Mouse (Mus musculus) testis, adult 2 months (tissue): ENCODE results near the gene Snx12. TPM values are rescaled to one million over a fixed set of nuclear protein-coding genes. Genes with fewer than 3 reads are reported as not detected.
"Not testable (repeated sequence)": the region's sequence is repeated elsewhere in the genome, so short reads cannot be mapped to it uniquely, and the experiment has no call there.

Experiments used
- H3K27ac ChIP-seq: fragments of 200-500 bp; 2 replicates; pipeline ENCODE4 v1.5.1; 2012; ENCODE audit warnings: low read depth, low read length; ENCODE audit not compliant: control insufficient read depth, insufficient read depth
- H3K27me3 ChIP-seq: fragments of 200-500 bp; 2 replicates; pipeline ENCODE4 v1.6.1; 2012; ENCODE audit warnings: mild to moderate bottlenecking, low read length, moderate library complexity; ENCODE audit not compliant: control insufficient read depth, insufficient read depth
- H3K36me3 ChIP-seq: fragments of 200-500 bp; 2 replicates; pipeline ENCODE4 v1.6.1; 2012; ENCODE audit warnings: mild to moderate bottlenecking, low read length; ENCODE audit not compliant: control insufficient read depth, insufficient read depth
- H3K4me1 ChIP-seq: fragments of 200-500 bp; 2 replicates; pipeline ENCODE4 v1.6.1; 2012; ENCODE audit warnings: low read length; ENCODE audit not compliant: control insufficient read depth, insufficient read depth
- H3K4me3 ChIP-seq: fragments of 200-500 bp; 2 replicates; pipeline ENCODE4 v1.5.1; 2012; ENCODE audit warnings: low read depth, mild to moderate bottlenecking, low read length, moderate library complexity, mixed read lengths; ENCODE audit not compliant: control insufficient read depth
- CTCF ChIP-seq: fragments of 200-500 bp; IDR thresholded peaks from 2 replicates; pipeline ENCODE4 v1.5.1; 2012; ENCODE audit warnings: low read depth, mild to moderate bottlenecking, inconsistent platforms, low read length, moderate library complexity; ENCODE audit not compliant: control insufficient read depth, insufficient read depth, insufficient replicate concordance
- POLR2A ChIP-seq: fragments of 200-500 bp; IDR thresholded peaks from 2 replicates; pipeline ENCODE4 v1.6.1; 2012; ENCODE audit warnings: low read depth, mild to moderate bottlenecking, inconsistent platforms, low read length, moderate library complexity; ENCODE audit not compliant: control insufficient read depth
- polyA plus RNA-seq: library from polyadenylated mRNA; depleted of rRNA; stranded (reverse); fragments of >200 nt; gene quantifications from 2 replicates; pipeline ENCODE4 v1.2.3, GENCODE M21; 2012

Gene Snx12
- polyA plus RNA-seq, 1 experiment = 4.7 TPM

GRCm38 (mm10) chrX:101131001-101131400, 91.4 kb downstream of the Snx12 start:
- Histone ChIP-seq H3K36me3 (no peaks in the 10 kb centered on the region), H3K27me3 (no peaks in the 10 kb centered on the region), H3K4me3 (no peak overlapping the region), H3K4me1 (no peaks in the 10 kb centered on the region), H3K27ac (no peak overlapping the region)
- TF ChIP-seq POLR2A (no peak), CTCF (no peak)

- Histone ChIP-seq H3K27me3 (no peaks in the 10 kb centered on the region), H3K4me3 (no peak overlapping the region), H3K4me1 (no peaks in the 10 kb centered on the region), H3K36me3 (no peaks in the 10 kb centered on the region), H3K27ac (no peak overlapping the region)
- TF ChIP-seq POLR2A (no peak), CTCF (no peak)
These were observed 93.8 kb downstream of the Snx12 start for GRCm38 (mm10) chrX:101128559-101128958.

- Histone ChIP-seq H3K27ac (no peak overlapping the region), H3K36me3 (no peaks in the 10 kb centered on the region), H3K27me3 (no peaks in the 10 kb centered on the region), H3K4me3 (no peak overlapping the region), H3K4me1 (no peaks in the 10 kb centered on the region)
- TF ChIP-seq POLR2A = no peak
- no peak for TF ChIP-seq CTCF
These were observed 95.4 kb downstream of the Snx12 start for GRCm38 (mm10) chrX:101126977-101127376.

- H3K36me3 ChIP-seq = no peaks in the 10 kb centered on the region
- H3K27me3 ChIP-seq = no peaks in the 10 kb centered on the region
- TF ChIP-seq CTCF (no peak), POLR2A (no peak)
- no peak overlapping the region for H3K4me3 ChIP-seq
- no peak overlapping the region for H3K27ac ChIP-seq
- H3K4me1 ChIP-seq = no peaks in the 10 kb centered on the region
These were observed 95.8 kb downstream of the Snx12 start for GRCm38 (mm10) chrX:101126474-101126955.

GRCm38 (mm10) chrX:101120546-101120945, 101.8 kb downstream of the Snx12 start:
- no peak overlapping the region for H3K27ac ChIP-seq
- no peak for TF ChIP-seq POLR2A
- TF ChIP-seq CTCF = no peak

GRCm38 (mm10) chrX:101085920-101086319, 136.4 kb downstream of the Snx12 start, which contains the start of gene Slc7a3:
Gene Slc7a3, minus strand, starts transcription at chrX:101086020.
- H3K27me3 ChIP-seq = no peaks in the 10 kb centered on the region
- TF ChIP-seq CTCF = no peak
- H3K4me3 ChIP-seq = no peak within 1 kb of the TSS; the same call in none of the 2 replicates
- H3K27ac ChIP-seq = no peak within 1 kb of the TSS
- no peaks in the 10 kb centered on the region for H3K4me1 ChIP-seq
- no peaks in the 10 kb centered on the region for H3K36me3 ChIP-seq

More at GRCm38 (mm10) chrX:101120546-101120945, 101.8 kb downstream of the Snx12 start:
- Histone ChIP-seq H3K27me3 (no peaks in the 10 kb centered on the region), H3K36me3 (no peaks in the 10 kb centered on the region), H3K4me1 (no peaks in the 10 kb centered on the region), H3K4me3 (no peak overlapping the region)

- H3K36me3 ChIP-seq, H3K27me3 ChIP-seq, H3K4me1 ChIP-seq, H3K27ac ChIP-seq, H3K4me3 ChIP-seq: not testable (repeated sequence)
These were observed 137.2 kb downstream of the Snx12 start for GRCm38 (mm10) chrX:101085211-101085610.

GRCm38 (mm10) chrX:101084192-101084591, 138.2 kb downstream of the Snx12 start:
- no peaks in the 10 kb centered on the region for H3K27me3 ChIP-seq
- TF ChIP-seq POLR2A = no peak
- H3K4me1 ChIP-seq = no peaks in the 10 kb centered on the region
- no peak overlapping the region for H3K4me3 ChIP-seq
- no peaks in the 10 kb centered on the region for H3K36me3 ChIP-seq
- no peak overlapping the region for H3K27ac ChIP-seq
